Mouse (Mus musculus) ES-E14 (cell line): Measurements from ENCODE around the gene Gpr18. TPM values are rescaled to one million over a fixed set of nuclear protein-coding genes. Genes with fewer than 3 reads are reported as not detected.

Experiments
- DNase-seq: peaks from one replicate; pipeline ENCODE4 v3.0.0-alpha.2; 2013; ENCODE audit warnings: low read depth, low spot score
- H3K27ac ChIP-seq: 2 replicates; pipeline ENCODE4 v1.5.1; 2012; ENCODE audit warnings: low read depth, mild to moderate bottlenecking, low read length, moderate library complexity, mixed read lengths; ENCODE audit not compliant: poor library complexity, insufficient read depth, severe bottlenecking
- H3K36me3 ChIP-seq: 2 replicates; pipeline ENCODE4 v1.6.1; 2012; ENCODE audit warnings: mild to moderate bottlenecking, low read length, moderate library complexity, mixed read lengths; ENCODE audit not compliant: control insufficient read depth, poor library complexity, insufficient read depth, severe bottlenecking
- H3K4me1 ChIP-seq, 2 experiments: fragments of 150-350 bp in 1 of 2; sonication (generic) in 1 of 2; 2 replicates each; pipeline ENCODE4 v1.6.1; 2012; ENCODE audit warnings: low read length in 2 of 2, mild to moderate bottlenecking in 1 of 2, mixed read lengths in 1 of 2; ENCODE audit not compliant: control insufficient read depth in 2 of 2, insufficient read depth in 2 of 2, poor library complexity in 1 of 2
- H3K4me3 ChIP-seq, 2 experiments: fragments of 150-350 bp in 1 of 2; sonication (generic) in 1 of 2; 2 replicates each; pipeline ENCODE4 v1.5.1; 2012; ENCODE audit warnings: low read length in 2 of 2, low read depth in 1 of 2, mild to moderate bottlenecking in 1 of 2, mixed read lengths in 1 of 2; ENCODE audit not compliant: insufficient read depth in 1 of 2, poor library complexity in 1 of 2, severe bottlenecking in 1 of 2
- H3K9ac ChIP-seq: 2 replicates; pipeline ENCODE4 v1.6.1; 2012; ENCODE audit warnings: low read depth, mild to moderate bottlenecking, low read length, mixed read lengths; ENCODE audit not compliant: poor library complexity, insufficient read depth, severe bottlenecking
- H3K9me3 ChIP-seq: fragments of 150-350 bp; sonication (generic); 2 replicates; pipeline ENCODE4 v1.6.1; 2012; ENCODE audit warnings: low read depth, mild to moderate bottlenecking, low read length; ENCODE audit not compliant: control insufficient read depth, insufficient read depth
- CHD2 ChIP-seq: IDR thresholded peaks from 2 replicates; pipeline ENCODE4 v1.6.1; 2014; ENCODE audit warnings: mild to moderate bottlenecking, low read depth, low read length, inconsistent platforms
- HCFC1 ChIP-seq: IDR thresholded peaks from 2 replicates; pipeline ENCODE4 v1.6.1; 2012; ENCODE audit warnings: low read length, inconsistent platforms, borderline replicate concordance; ENCODE audit not compliant: insufficient read depth
- MAFK ChIP-seq: IDR thresholded peaks from 2 replicates; pipeline ENCODE4 v1.6.1; 2014; ENCODE audit warnings: mild to moderate bottlenecking, low read depth, low read length, inconsistent platforms; ENCODE audit not compliant: insufficient read depth
- ZC3H11A ChIP-seq: IDR thresholded peaks from 2 replicates; pipeline ENCODE4 v1.6.1; 2012; ENCODE audit warnings: low read depth, mild to moderate bottlenecking, inconsistent platforms, low read length, borderline replicate concordance
- ZNF384 ChIP-seq: IDR thresholded peaks from 2 replicates; pipeline ENCODE4 v1.6.1; 2012; ENCODE audit warnings: low read depth, low read length, inconsistent platforms
- in situ Hi-C, 2 experiments: fragments of 600-800 bp; cut with MboI; formaldehyde crosslinking; loops; one replicate each; pipeline ENCODE4 v1.15.1; 2025; ENCODE audit warnings: low sequenced_read_pairs in 2 of 2, inconsistent platforms in 1 of 2; ENCODE audit not compliant: unreplicated experiment in 2 of 2
- total RNA-seq: library from RNA; depleted of rRNA; stranded (reverse); fragments of 300-350 nt; gene quantifications from 2 replicates; pipeline ENCODE4 v1.2.3, GENCODE M21; 2012

The Gpr18 gene
- total RNA-seq, 1 experiment, result 0.49 TPM

GRCm38 (mm10) chr14:121926901-121927300 is 11.3 kb upstream of the Gpr18 start:
- Histone ChIP-seq H3K4me3 (no peak overlapping the region), H3K27ac (no peak overlapping the region), H3K36me3 (no peaks in the 10 kb centered on the region), H3K9me3 (no peaks in the 10 kb centered on the region), H3K9ac (no peak overlapping the region), H3K4me1 (peaks cover 6% of the 10 kb centered on the region in 2 experiments; a peak in 2 of 4 replicates)
- no peak for TF ChIP-seq HCFC1
- TF ChIP-seq ZNF384, result no peak
- no peak for TF ChIP-seq MAFK
- no peak for TF ChIP-seq CHD2
- no peak for TF ChIP-seq ZC3H11A
- in situ Hi-C loops, result loop anchor here in 1 of 2 experiments (5.0 kb wide), 1 partner anchor 135 kb away; no protein-coding TSS in a partner anchor
- no peak for DNase-seq

- Histone ChIP-seq H3K27ac (no peak overlapping the region), H3K4me3 (no peak overlapping the region), H3K9ac (no peak overlapping the region), H3K4me1 (peaks cover 0 to 2% of the 10 kb centered on the region in 2 experiments; a peak in 1 of 4 replicates), H3K9me3 (no peaks in the 10 kb centered on the region), H3K36me3 (no peaks in the 10 kb centered on the region)
- no peak for DNase-seq
- in situ Hi-C loops, result loop anchor here in 1 of 2 experiments (5.0 kb wide), 1 partner anchor 137 kb away; no protein-coding TSS in a partner anchor
- no peak for TF ChIP-seq ZNF384
- TF ChIP-seq MAFK, result no peak
- no peak for TF ChIP-seq CHD2
- no peak for TF ChIP-seq HCFC1
- TF ChIP-seq ZC3H11A, result no peak
Measured at GRCm38 (mm10) chr14:121924876-121925275, 9.3 kb upstream of the Gpr18 start.

GRCm38 (mm10) chr14:121922731-121923130 is 7.2 kb upstream of the Gpr18 start:
- H3K27ac ChIP-seq, result no peak overlapping the region
- no peaks in the 10 kb centered on the region for H3K9me3 ChIP-seq
- peaks cover 0 to 2% of the 10 kb centered on the region in 2 experiments; a peak in 1 of 4 replicates for H3K4me1 ChIP-seq
- DNase-seq, result no peak
- in situ Hi-C loops, result no loop called here
- TF ChIP-seq MAFK (no peak), CHD2 (no peak), HCFC1 (no peak), ZC3H11A (no peak), ZNF384 (no peak)
- H3K36me3 ChIP-seq, result no peaks in the 10 kb centered on the region
- no peak overlapping the region for H3K4me3 ChIP-seq
- H3K9ac ChIP-seq, result no peak overlapping the region

- Histone ChIP-seq H3K9ac (no peak overlapping the region), H3K36me3 (peaks cover 2% of the 10 kb centered on the region; the same call in 1 of the 2 replicates), H3K9me3 (no peaks in the 10 kb centered on the region), H3K4me1 (no peaks in the 10 kb centered on the region), H3K4me3 (no peak overlapping the region), H3K27ac (no peak overlapping the region)
- in situ Hi-C loops, result no loop called here
- TF ChIP-seq MAFK (no peak), HCFC1 (no peak), ZNF384 (no peak)
- DNase-seq, result no peak
Measured at GRCm38 (mm10) chr14:121922016-121922415, 6.4 kb upstream of the Gpr18 start.
